ENCODE assay signal across 17 mouse cellular contexts in the genomic region with DNA sequence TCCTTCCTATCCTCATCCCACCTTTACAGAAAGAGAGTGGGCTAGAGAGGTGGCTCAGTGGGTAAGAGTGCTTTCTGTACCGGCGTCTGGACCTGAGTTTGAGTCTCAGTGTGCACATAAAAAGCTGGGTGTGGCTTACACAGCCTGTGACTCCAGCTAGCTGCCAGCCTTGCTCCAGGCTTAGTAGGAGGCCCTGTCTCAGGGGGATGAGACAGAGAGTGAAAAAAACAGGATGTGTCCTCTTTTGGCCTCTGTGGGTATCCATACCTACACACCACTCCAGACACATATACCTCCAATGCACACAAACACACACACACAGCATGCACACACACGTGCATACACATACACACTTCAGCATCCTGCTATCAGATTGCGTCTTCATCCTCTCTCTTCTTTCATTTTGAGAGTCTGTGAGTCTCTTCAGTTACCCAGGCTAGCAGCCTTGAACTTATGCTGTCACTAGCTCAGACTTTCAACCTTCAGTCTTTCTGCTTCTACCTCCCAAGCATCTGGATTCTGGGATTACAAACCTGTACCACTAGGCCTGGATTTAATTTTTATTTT. TPM values are rescaled to one million over a fixed set of nuclear protein-coding genes. Genes with fewer than 3 reads are reported as not detected.
DNase-seq lines count a peak whose midpoint lies in the region; ATAC-seq and TF ChIP-seq lines count a peak whose summit lies in the region.
"Had no signal": no experiment of that assay in that cellular context is flagged by ENCODE, and none has a peak within 500 bp of the region (broad histone marks: within the 10 kb centered on the region; RNA-seq: fewer than 3 reads in every experiment).

No protein-coding gene starts in this region.

- peak overlapping the region; percentile 87 for H3K27ac ChIP-seq in hindbrain, embryonic 10.5 days
- H3K27ac ChIP-seq in hindbrain, embryonic 11.5 days (ENCODE audit: low read depth, low read length) = no peak overlapping the region
- no peak overlapping the region; the same call in 1 of the 2 replicates for H3K27ac ChIP-seq in MEL (ENCODE audit: control insufficient read depth, low read depth, low read length)
- H3K27ac ChIP-seq: kidney, embryonic 15.5 days; liver, embryonic 12.5 days had no signal

- no peaks in the 10 kb centered on the region for H3K27me3 ChIP-seq in hindbrain, embryonic 10.5 days (ENCODE audit: insufficient read depth, poor library complexity, severe bottlenecking)
- no peaks in the 10 kb centered on the region for H3K27me3 ChIP-seq in hindbrain, embryonic 11.5 days (ENCODE audit: control insufficient read depth, insufficient read depth, low read length)
- no peaks in the 10 kb centered on the region for H3K27me3 ChIP-seq in MEL (ENCODE audit: control insufficient read depth in 1 of 2, insufficient read depth in 2 of 2, low read length in 2 of 2)
- H3K27me3 ChIP-seq: kidney, embryonic 15.5 days; liver, embryonic 12.5 days had no signal

- no peak overlapping the region for H3K4me2 ChIP-seq in hindbrain, embryonic 11.5 days (replicated peaks; ENCODE audit: low read depth, low read length)
- H3K4me2 ChIP-seq: kidney, embryonic 15.5 days; liver, embryonic 12.5 days had no signal

- TF ChIP-seq RAD21 in MEL (IDR thresholded peaks at IDR 0.05; ENCODE audit: low read depth, low read length) = no peak

- ATAC-seq in hindbrain, embryonic 11.5 days (ENCODE audit: low FRiP score) = no peak
- ATAC-seq: activated CD4-positive, CD25-positive, alpha-beta regulatory T cell, adult 4 months; forebrain, postnatal 0 days; liver, embryonic 12.5 days had no signal

- no peaks in the 10 kb centered on the region; the same call in 1 of the 2 replicates for H3K79me2 ChIP-seq in MEL (ENCODE audit: control insufficient read depth, insufficient read depth, low read length, poor library complexity)

- TF ChIP-seq CTCF in MEL (IDR thresholded peaks at IDR 0.05 in 2 of 3, conservative IDR thresholded peaks at IDR 0.05 in 1 of 3; ENCODE audit: control insufficient read depth in 1 of 3, insufficient read depth in 1 of 3, low read depth in 2 of 3, low read length in 3 of 3, poor library complexity in 1 of 3, severe bottlenecking in 1 of 3) = no peak

- 86% methylated on average over 4 of the region's 4 CpGs for WGBS in hindbrain, embryonic 10.5 days
- WGBS in hindbrain, embryonic 11.5 days = 86% methylated on average over 4 of the region's 4 CpGs

- no peak for TF ChIP-seq EP300 in MEL (IDR thresholded peaks at IDR 0.05; ENCODE audit: low read depth in 1 of 2, low read length in 2 of 2)

- peaks cover 46% of the 10 kb centered on the region for H3K4me1 ChIP-seq in hindbrain, embryonic 10.5 days (replicated peaks)
- no peaks in the 10 kb centered on the region for H3K4me1 ChIP-seq in hindbrain, embryonic 11.5 days (replicated peaks; ENCODE audit: control insufficient read depth, insufficient read depth, low read length)
- peaks cover 6 to 30% of the 10 kb centered on the region in 2 experiments; a peak in 3 of 4 replicates for H3K4me1 ChIP-seq in MEL (ENCODE audit: control insufficient read depth in 1 of 2, insufficient read depth in 2 of 2, low read length in 2 of 2)

- no peaks in the 10 kb centered on the region for H3K9me3 ChIP-seq in hindbrain, embryonic 10.5 days
- H3K9me3 ChIP-seq in hindbrain, embryonic 11.5 days (ENCODE audit: control insufficient read depth, low read length) = no peaks in the 10 kb centered on the region
- H3K9me3 ChIP-seq in MEL (replicated peaks; ENCODE audit: insufficient read depth, low read length) = no peaks in the 10 kb centered on the region
- H3K9me3 ChIP-seq: kidney, embryonic 15.5 days; liver, embryonic 12.5 days had no signal

- no peak overlapping the region for H3K4me3 ChIP-seq in hindbrain, embryonic 10.5 days
- H3K4me3 ChIP-seq in hindbrain, embryonic 11.5 days (ENCODE audit: low read depth, low read length) = no peak overlapping the region
- no peak overlapping the region for H3K4me3 ChIP-seq in MEL (ENCODE audit: control insufficient read depth in 1 of 2, insufficient read depth in 1 of 2, low read depth in 2 of 2, low read length in 2 of 2)
- H3K4me3 ChIP-seq: kidney, embryonic 15.5 days; liver, embryonic 12.5 days had no signal

- no peak overlapping the region for H3K9ac ChIP-seq in hindbrain, embryonic 11.5 days (ENCODE audit: low read depth, low read length)
- H3K9ac ChIP-seq in MEL (ENCODE audit: control insufficient read depth, low read depth, low read length, poor library complexity, severe bottlenecking) = no peak overlapping the region; the same call in 1 of the 2 replicates
- H3K9ac ChIP-seq: forebrain, postnatal 0 days; kidney, embryonic 15.5 days; liver, embryonic 12.5 days had no signal

- H3K36me3 ChIP-seq in hindbrain, embryonic 10.5 days = no peaks in the 10 kb centered on the region
- no peaks in the 10 kb centered on the region for H3K36me3 ChIP-seq in hindbrain, embryonic 11.5 days (ENCODE audit: control insufficient read depth, insufficient read depth, low read length)
- peaks cover 0 to 9% of the 10 kb centered on the region in 2 experiments; a peak in 2 of 4 replicates for H3K36me3 ChIP-seq in MEL (ENCODE audit: control insufficient read depth in 1 of 2, insufficient read depth in 2 of 2, low read length in 2 of 2)
- H3K36me3 ChIP-seq: kidney, embryonic 15.5 days; liver, embryonic 12.5 days had no signal

- no peak for TF ChIP-seq POLR2A in MEL (IDR thresholded peaks at IDR 0.05; ENCODE audit: control insufficient read depth in 1 of 2, insufficient read depth in 1 of 2, low read depth in 1 of 2, low read length in 2 of 2, poor library complexity in 1 of 2)

- DNase-seq in hindbrain, embryonic 10.5 days (ENCODE audit: low spot score) = no peak
- DNase-seq in hindbrain, embryonic 11.5 days (ENCODE audit: low spot score) = no peak
- DNase-seq in 3T3-L1 (ENCODE audit: low read depth, low spot score) (peak; percentile 70), MEL (ENCODE audit: low read depth, low spot score) (peak; percentile 58)
- peak; percentile 50 for DNase-seq in induced T-regulatory cell, adult 2 months (ENCODE audit: low read depth)
- no peak for DNase-seq in thymus, postnatal 0 days (ENCODE audit: low spot score)
- no peak for DNase-seq in ovary, postnatal 14 days (ENCODE audit: low spot score)
- no peak for DNase-seq in urinary bladder, adult 18-20 months (ENCODE audit: low spot score in 2 of 2)
- DNase-seq: cerebellum, postnatal 36 days; forebrain, postnatal 0 days; heart, postnatal 10 days; lung, postnatal 10 days; retina, postnatal 1 day; thymus, adult 18-20 months had no signal

TF ChIP-seq in MEL, 35 proteins besides CTCF, POLR2A, EP300 and RAD21:
- TF ChIP-seq USF1 (IDR thresholded peaks at IDR 0.05; ENCODE audit: low read depth, low read length) (no peak), BHLHE40 (IDR thresholded peaks at IDR 0.05; ENCODE audit: borderline replicate concordance, low read depth, low read length) (no peak), SIN3A (IDR thresholded peaks at IDR 0.05; ENCODE audit: low read length) (0 out of 2 replicates have a peak, but pooled peaks have one; percentile 27), MAX (IDR thresholded peaks at IDR 0.05; ENCODE audit: low read length) (0 out of 2 replicates have a peak, but pooled peaks have one; percentile 15), HCFC1 (IDR thresholded peaks at IDR 0.05; ENCODE audit: low read depth, low read length) (peak; percentile 65), MXI1 (IDR thresholded peaks at IDR 0.05; ENCODE audit: low read depth, low read length) (no peak), ZNF384 (IDR thresholded peaks at IDR 0.05; ENCODE audit: low read depth, low read length) (peak; percentile 71), JUND (IDR thresholded peaks at IDR 0.05; ENCODE audit: low read depth, low read length) (no peak)

RNA-seq across cellular contexts. Expression of a gene that starts 14.3 kb away (rescaled TPM):
- 2,611 and 3,050 TPM in 2 replicates for polyA plus RNA-seq in hindbrain, embryonic 10.5 days (2016; fragmentation: Nextera tagmentation; extraction: Ambion mirVana)
- polyA plus RNA-seq in hindbrain, embryonic 11.5 days (2014; fragmentation: Nextera tagmentation; extraction: Ambion mirVana) = 3,351 and 3,402 TPM in 2 replicates
- 3,309 and 3,407 TPM in 2 replicates for total RNA-seq in MEL (2012; rRNA removed)
- polyA plus RNA-seq in MEL (2012; ENCODE audit: insufficient read depth in 1 of 2, insufficient read length in 2 of 2, low read depth in 1 of 2, low replicate concordance in 2 of 2, missing spikeins in 1 of 2) = 1,000 to 10,000 TPM; 2,419 to 4,891 TPM
- 3,795 and 4,477 TPM in 2 replicates for polyA plus RNA-seq in thymus, postnatal 0 days (2015; fragmentation: Nextera tagmentation; extraction: Ambion mirVana)

Comparison
In these comparisons a context has a peak if more than half of its experiments do, and no peak if none do; other contexts are left out.
1. DNase-seq: peak in 3T3-L1 (single experiment), MEL (single experiment) and induced T-regulatory cell, adult 2 months (single experiment); none in hindbrain, embryonic 10.5 days (single experiment), hindbrain, embryonic 11.5 days (single experiment), thymus, postnatal 0 days (single experiment), ovary, postnatal 14 days (single experiment) and urinary bladder, adult 18-20 months (0 of 2).